Comparison of ENCODE assay signal across 20 mouse cellular contexts in the genomic region with DNA sequence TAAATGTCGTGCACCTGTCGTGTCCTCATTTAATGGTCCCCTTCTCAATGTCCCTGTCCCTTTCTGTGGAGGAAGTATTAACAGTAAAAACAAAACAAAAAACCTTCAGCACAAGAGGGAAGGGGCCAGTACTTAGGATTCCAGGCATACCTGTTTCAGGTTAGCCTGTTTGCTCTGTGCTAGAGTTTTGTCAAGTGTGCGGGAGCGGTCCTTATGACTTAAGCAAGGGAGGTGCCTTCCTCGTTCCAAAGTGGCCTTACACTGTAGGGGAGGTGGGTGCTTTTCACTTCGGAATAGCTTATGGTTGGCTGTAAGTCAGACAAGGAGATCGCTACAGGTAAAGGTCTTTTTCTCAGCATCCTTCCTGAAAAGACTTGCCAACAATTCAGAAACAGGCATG. TPM values are rescaled to one million over a fixed set of nuclear protein-coding genes. Genes with fewer than 3 reads are reported as not detected.
DNase-seq lines count a peak whose midpoint lies in the region; ATAC-seq and TF ChIP-seq lines count a peak whose summit lies in the region.
"Had no signal": no experiment of that assay in that cellular context is flagged by ENCODE, and none has a peak within 500 bp of the region (broad histone marks: within the 10 kb centered on the region; RNA-seq: fewer than 3 reads in every experiment).

No protein-coding gene starts in this region.

- no peak for TF ChIP-seq EP300 in stomach, postnatal 0 days (optimal IDR thresholded peaks at IDR 0.05)

- TF ChIP-seq CTCF in stomach, postnatal 0 days (IDR thresholded peaks at IDR 0.05; ENCODE audit: low read depth) = no peak
- no peak for TF ChIP-seq CTCF in olfactory bulb, adult 2 months (IDR thresholded peaks at IDR 0.05; ENCODE audit: insufficient read depth, low read depth, low read length)
- no peak for TF ChIP-seq CTCF in left cerebral cortex, adult 2 months (IDR thresholded peaks at IDR 0.05)

- peak overlapping the region; percentile 44; the same call in 1 of the 2 replicates for H3K27ac ChIP-seq in stomach, embryonic 16.5 days (ENCODE audit: low read length)
- H3K27ac ChIP-seq in stomach, postnatal 0 days (replicated peaks) = no peak overlapping the region
- H3K27ac ChIP-seq in lung, embryonic 15.5 days = peak overlapping the region; percentile 89
- peak overlapping the region; percentile 79 for H3K27ac ChIP-seq in olfactory bulb, adult 2 months (ENCODE audit: insufficient read depth, low read depth, low read length)
- H3K27ac ChIP-seq in left cerebral cortex, adult 2 months = no peak overlapping the region; the same call in 1 of the 2 replicates
- H3K27ac ChIP-seq: embryonic facial prominence, embryonic 12.5 days; forebrain, embryonic 15.5 days; heart, embryonic 15.5 days had no signal

- no peaks in the 10 kb centered on the region for H3K27me3 ChIP-seq in stomach, embryonic 16.5 days (ENCODE audit: control insufficient read depth, insufficient read depth, low read length)
- H3K27me3 ChIP-seq in stomach, postnatal 0 days (ENCODE audit: control insufficient read depth, insufficient read depth, low read length) = no peaks in the 10 kb centered on the region
- no peaks in the 10 kb centered on the region for H3K27me3 ChIP-seq in lung, embryonic 15.5 days
- H3K27me3 ChIP-seq: embryonic facial prominence, embryonic 12.5 days; forebrain, embryonic 15.5 days; heart, embryonic 15.5 days; hindbrain, embryonic 13.5 days; Patski had no signal

- no peak for ATAC-seq in stomach, embryonic 16.5 days (ENCODE audit: insufficient read depth, low FRiP score)
- no peak for ATAC-seq in stomach, postnatal 0 days (ENCODE audit: low FRiP score, low TSS enrichment)
- peak; percentile 84 for ATAC-seq in lung, embryonic 15.5 days (ENCODE audit: borderline replicate concordance, extremely low read depth, low FRiP score, low TSS enrichment)
- ATAC-seq: forebrain, embryonic 15.5 days; Patski had no signal

- no peak for TF ChIP-seq POLR2A in olfactory bulb, adult 2 months (IDR thresholded peaks at IDR 0.05; ENCODE audit: insufficient read depth, low read depth, low read length)

- no peaks in the 10 kb centered on the region for H3K9me3 ChIP-seq in stomach, embryonic 16.5 days (replicated peaks; ENCODE audit: control insufficient read depth, low read length)
- no peaks in the 10 kb centered on the region for H3K9me3 ChIP-seq in stomach, postnatal 0 days (ENCODE audit: control insufficient read depth, low read length)
- H3K9me3 ChIP-seq in lung, embryonic 15.5 days = no peaks in the 10 kb centered on the region
- H3K9me3 ChIP-seq: embryonic facial prominence, embryonic 12.5 days; forebrain, embryonic 15.5 days; heart, embryonic 15.5 days; hindbrain, embryonic 13.5 days had no signal

- DNase-seq in stomach, postnatal 0 days (ENCODE audit: low spot score) = no peak
- peak; percentile 55 for DNase-seq in lung, postnatal 14 days
- no peak for DNase-seq in liver
- DNase-seq in urinary bladder, postnatal 25 days (ENCODE audit: low spot score) = no peak
- DNase-seq in left cerebral cortex, adult 2 months (ENCODE audit: extremely low spot score in 1 of 2, low spot score in 2 of 2) = no peak
- DNase-seq: adrenal gland, adult 8-10 months; cerebellum, adult 11 months; cerebellum, adult 8-10 months; gastrocnemius, postnatal 10 days; heart, adult 18-20 months; heart, postnatal 14 days had no signal

- peaks cover 3% of the 10 kb centered on the region; the same call in 1 of the 2 replicates for H3K4me1 ChIP-seq in stomach, embryonic 16.5 days (ENCODE audit: control insufficient read depth, insufficient read depth, low read length)
- no peaks in the 10 kb centered on the region for H3K4me1 ChIP-seq in stomach, postnatal 0 days (replicated peaks; ENCODE audit: control insufficient read depth, insufficient read depth)
- H3K4me1 ChIP-seq in lung, embryonic 15.5 days = peaks cover 26% of the 10 kb centered on the region; the same call in 1 of the 2 replicates
- peaks cover 28% of the 10 kb centered on the region for H3K4me1 ChIP-seq in olfactory bulb, adult 2 months (ENCODE audit: control insufficient read depth, insufficient read depth, low read length)

- H3K9ac ChIP-seq in stomach, embryonic 16.5 days (ENCODE audit: low read length) = no peak overlapping the region
- no peak overlapping the region for H3K9ac ChIP-seq in stomach, postnatal 0 days (ENCODE audit: low read length)
- no peak overlapping the region for H3K9ac ChIP-seq in lung, embryonic 15.5 days
- H3K9ac ChIP-seq: embryonic facial prominence, embryonic 12.5 days; forebrain, embryonic 15.5 days; heart, embryonic 15.5 days; hindbrain, embryonic 13.5 days had no signal

- H3K36me3 ChIP-seq in stomach, embryonic 16.5 days (ENCODE audit: control insufficient read depth, insufficient read depth, low read length) = no peaks in the 10 kb centered on the region
- 0 out of 2 replicates have a peak, but pooled peaks cover 2% of the 10 kb centered on the region for H3K36me3 ChIP-seq in stomach, postnatal 0 days (ENCODE audit: control insufficient read depth, insufficient read depth, low read length)
- no peaks in the 10 kb centered on the region for H3K36me3 ChIP-seq in lung, embryonic 15.5 days
- H3K36me3 ChIP-seq: forebrain, embryonic 15.5 days; heart, embryonic 15.5 days had no signal

- H3K4me3 ChIP-seq in stomach, embryonic 16.5 days (replicated peaks; ENCODE audit: low read length) = no peak overlapping the region
- no peak overlapping the region for H3K4me3 ChIP-seq in stomach, postnatal 0 days (ENCODE audit: low read depth, low read length)
- H3K4me3 ChIP-seq in lung, embryonic 15.5 days = no peak overlapping the region
- H3K4me3 ChIP-seq in olfactory bulb, adult 2 months (ENCODE audit: insufficient read depth, low read depth, low read length) = no peak overlapping the region
- H3K4me3 ChIP-seq in left cerebral cortex, adult 2 months = no peak overlapping the region
- H3K4me3 ChIP-seq: embryonic facial prominence, embryonic 12.5 days; forebrain, embryonic 15.5 days; heart, embryonic 15.5 days; hindbrain, embryonic 13.5 days had no signal

- intact Hi-C loops in left cerebral cortex, adult 2 months (cut with DNase I) = loop anchor here (2.0 kb wide), 1 partner anchor 50 kb away; a partner anchor contains a TSS

- no peak overlapping the region for H3K4me2 ChIP-seq in stomach, embryonic 16.5 days (ENCODE audit: low read depth, low read length)
- H3K4me2 ChIP-seq in stomach, postnatal 0 days (replicated peaks; ENCODE audit: low read depth) = no peak overlapping the region
- H3K4me2 ChIP-seq in lung, embryonic 15.5 days = no peak overlapping the region; the same call in 1 of the 2 replicates
- H3K4me2 ChIP-seq: embryonic facial prominence, embryonic 12.5 days; forebrain, embryonic 15.5 days; heart, embryonic 11.5 days; heart, embryonic 15.5 days; hindbrain, embryonic 13.5 days had no signal

- 74% methylated on average over 7 of the region's 7 CpGs for WGBS in stomach, embryonic 16.5 days
- 73% methylated on average over 7 of the region's 7 CpGs for WGBS in stomach, postnatal 0 days
- 72% methylated on average over 7 of the region's 7 CpGs for WGBS in lung, embryonic 15.5 days
- 97% methylated on average over 7 of the region's 7 CpGs for WGBS in olfactory bulb, adult 2 months

RNA-seq across cellular contexts. Expression of a gene that starts 49.7 kb away (rescaled TPM):
- 66.8 and 67.6 TPM in 2 replicates for polyA plus RNA-seq in stomach, embryonic 16.5 days (2015; fragmentation: Nextera tagmentation; extraction: Ambion mirVana)
- polyA plus RNA-seq in stomach, postnatal 0 days (2015; fragmentation: Nextera tagmentation; extraction: Ambion mirVana) = 38.0 and 39.5 TPM in 2 replicates
- polyA plus RNA-seq in lung, embryonic 15.5 days (2015; fragmentation: Nextera tagmentation; extraction: Ambion mirVana) = 78.0 and 83.0 TPM in 2 replicates
- 644 TPM in 1 of 2 replicates, not detected in the other for polyA plus RNA-seq in olfactory bulb, adult 2 months (2012; ENCODE audit: insufficient read depth, insufficient read length, low replicate concordance, missing spikeins)
- total RNA-seq in left cerebral cortex, adult 2 months (2021) = 10 to 100 TPM; 60.4 to 62.7 TPM

Comparison
In these comparisons a context has a peak if more than half of its experiments do, and no peak if none do; other contexts are left out.
1. H3K27ac ChIP-seq: peak in stomach, embryonic 16.5 days (single experiment), lung, embryonic 15.5 days (single experiment) and olfactory bulb, adult 2 months (single experiment); none in stomach, postnatal 0 days (single experiment) and left cerebral cortex, adult 2 months (single experiment).